Mouse (Mus musculus) E14TG2a.4 (cell line): ENCODE measurements around the gene Gm20605.

Experiments
- H3K27me3 ChIP-seq: 2 replicates; pipeline ENCODE4 v1.6.1; 2014; ENCODE audit warnings: low read length, control low read depth; ENCODE audit not compliant: insufficient read depth
- H3K36me3 ChIP-seq: 2 replicates; pipeline ENCODE4 v1.6.1; 2014; ENCODE audit warnings: low read length, control low read depth; ENCODE audit not compliant: insufficient read depth
- H3K4me1 ChIP-seq: replicated peaks from 2 replicates; pipeline ENCODE4 v1.6.1; 2014; ENCODE audit warnings: low read depth, low read length, control low read depth
- H3K4me3 ChIP-seq: replicated peaks from 2 replicates; pipeline ENCODE4 v1.5.1; 2014; ENCODE audit warnings: mild to moderate bottlenecking, low read length
- H3K9me3 ChIP-seq: 2 replicates; pipeline ENCODE4 v1.6.1; 2014; ENCODE audit warnings: low read length, control low read depth
- CTCF ChIP-seq: conservative IDR thresholded peaks from 2 replicates; pipeline ENCODE4 v1.5.1; 2014; ENCODE audit warnings: low read length
- NANOG ChIP-seq: IDR thresholded peaks from 2 replicates; pipeline ENCODE4 v1.6.1; 2014; ENCODE audit warnings: borderline replicate concordance, low read length, mixed read lengths
- POU5F1 ChIP-seq: IDR thresholded peaks from 2 replicates; pipeline ENCODE4 v1.6.1; 2014; ENCODE audit warnings: low read length, borderline replicate concordance

Gm20605 gene

DNA sequence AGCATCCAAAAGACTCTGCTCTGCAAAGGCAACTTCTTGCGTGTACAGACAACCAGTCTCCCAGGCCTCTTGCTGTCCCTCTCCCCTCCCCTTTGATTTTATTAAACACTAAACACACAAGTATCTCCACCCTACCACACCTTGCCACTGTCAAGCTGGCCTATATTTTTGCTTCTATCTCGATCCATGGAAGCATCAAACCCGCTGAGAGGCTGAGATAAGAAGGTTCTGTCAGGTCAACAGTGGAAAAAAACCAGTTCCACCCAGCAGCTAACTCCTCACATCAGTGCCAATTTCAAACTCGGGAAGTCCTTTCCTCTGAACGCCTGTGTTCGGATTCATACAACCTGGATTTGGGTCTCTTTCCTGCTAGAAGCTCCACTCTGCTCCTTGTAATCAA lies 44.0 kb downstream of the Gm20605 start:
- no peak overlapping the region for H3K4me3 ChIP-seq
- peaks cover 46% of the 10 kb centered on the region for H3K4me1 ChIP-seq
- no peaks in the 10 kb centered on the region for H3K27me3 ChIP-seq
- TF ChIP-seq POU5F1: no peak
- TF ChIP-seq NANOG: no peak
- TF ChIP-seq CTCF: no peak
- no peaks in the 10 kb centered on the region for H3K9me3 ChIP-seq
- H3K36me3 ChIP-seq: peaks cover 44% of the 10 kb centered on the region

DNA sequence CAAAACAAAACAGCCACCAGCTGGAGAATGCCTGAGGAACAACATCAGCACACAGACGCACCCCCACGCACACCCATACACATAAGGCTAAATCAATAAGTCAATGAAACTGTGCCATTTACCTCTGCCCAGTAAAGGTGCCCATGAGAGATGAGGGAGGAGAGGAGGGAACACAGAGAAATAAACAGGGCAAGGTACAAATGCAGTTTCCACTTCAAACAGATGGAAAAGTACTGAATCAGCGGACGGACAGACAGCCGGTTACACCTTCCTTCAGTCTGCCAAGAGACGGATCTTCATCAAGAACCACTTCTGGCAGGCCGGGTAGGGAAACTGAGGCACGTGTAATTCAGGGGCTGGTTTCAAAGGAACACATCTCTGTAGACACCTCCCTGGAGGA lies 45.8 kb downstream of the Gm20605 start:
- H3K27me3 ChIP-seq: no peaks in the 10 kb centered on the region
- no peaks in the 10 kb centered on the region for H3K9me3 ChIP-seq
- TF ChIP-seq NANOG (no peak), POU5F1 (no peak), CTCF (no peak)
- H3K4me1 ChIP-seq: peaks cover 46% of the 10 kb centered on the region
- peaks cover 51% of the 10 kb centered on the region for H3K36me3 ChIP-seq
- no peak overlapping the region for H3K4me3 ChIP-seq

DNA sequence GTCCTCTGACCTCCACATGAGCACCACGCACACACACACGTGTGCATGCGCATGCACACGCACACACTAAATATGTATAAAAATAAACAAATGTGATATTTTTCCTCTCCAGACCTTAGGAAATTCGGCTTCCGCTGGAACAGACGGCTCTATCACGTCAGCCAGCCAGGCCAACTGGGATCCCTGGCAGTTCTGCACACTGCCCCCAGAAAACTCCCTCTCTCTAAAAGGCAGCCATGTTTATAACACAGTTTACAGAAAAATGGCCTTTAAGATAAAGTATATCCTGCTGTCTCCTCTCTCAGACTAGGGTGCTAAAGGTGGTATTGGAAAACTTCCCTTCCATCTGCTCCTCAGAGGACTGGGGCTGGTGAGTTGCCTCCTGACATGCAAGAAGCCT lies 48.9 kb downstream of the Gm20605 start:
- no peaks in the 10 kb centered on the region for H3K27me3 ChIP-seq
- no peak for TF ChIP-seq POU5F1
- TF ChIP-seq CTCF: no peak
- no peak for TF ChIP-seq NANOG
- H3K36me3 ChIP-seq: peaks cover 61% of the 10 kb centered on the region
- H3K9me3 ChIP-seq: no peaks in the 10 kb centered on the region
- no peak overlapping the region for H3K4me3 ChIP-seq
- peaks cover 37% of the 10 kb centered on the region for H3K4me1 ChIP-seq

DNA sequence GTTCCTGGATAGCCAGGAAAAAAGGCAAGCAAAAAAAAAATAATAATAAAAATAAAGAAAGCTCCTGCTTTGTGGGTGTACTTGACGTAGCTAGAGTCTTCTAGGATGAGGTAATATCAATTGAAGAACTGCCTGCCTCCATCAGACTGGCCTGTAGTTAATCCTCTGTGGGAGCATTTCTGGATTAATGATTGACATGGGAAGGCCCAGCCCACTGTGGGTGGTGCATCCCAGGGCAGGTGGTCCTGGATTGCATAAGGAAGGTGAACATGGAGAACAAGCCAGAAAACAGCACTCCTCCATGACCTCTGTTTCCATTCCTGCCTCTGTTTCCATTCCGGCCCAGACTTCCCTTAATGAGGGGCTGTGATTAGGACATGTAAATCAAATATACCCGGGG lies 49.8 kb downstream of the Gm20605 start:
- Histone ChIP-seq H3K4me3 (no peak overlapping the region), H3K4me1 (peaks cover 41% of the 10 kb centered on the region), H3K9me3 (no peaks in the 10 kb centered on the region), H3K27me3 (peaks cover 9% of the 10 kb centered on the region; the same call in 1 of the 2 replicates), H3K36me3 (peaks cover 60% of the 10 kb centered on the region)
- TF ChIP-seq NANOG: no peak
- TF ChIP-seq POU5F1: no peak
- no peak for TF ChIP-seq CTCF

DNA sequence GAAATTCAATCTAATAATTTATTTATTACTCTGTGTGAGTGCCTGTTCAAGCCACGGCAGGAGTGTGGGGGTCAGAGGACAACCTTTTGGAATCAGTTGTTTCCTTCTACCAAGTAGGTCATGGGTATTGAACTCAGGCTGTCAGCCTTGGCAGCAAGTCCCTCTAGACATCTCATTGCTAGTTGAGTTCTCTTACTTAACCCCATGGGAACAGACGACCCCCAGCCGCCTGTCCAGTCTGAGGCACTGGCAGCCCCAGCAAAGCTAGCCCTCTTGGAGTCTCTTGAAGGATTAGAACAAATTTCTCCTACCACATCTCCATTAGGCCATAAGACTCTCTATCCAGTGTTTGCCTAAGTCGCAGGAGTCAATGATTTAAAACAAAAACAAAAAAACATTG lies 50.8 kb downstream of the Gm20605 start:
- TF ChIP-seq POU5F1 (no peak), CTCF (no peak), NANOG (no peak)
- no peak overlapping the region for H3K4me3 ChIP-seq
- H3K36me3 ChIP-seq: peaks cover 50% of the 10 kb centered on the region
- H3K27me3 ChIP-seq: peaks cover 9% of the 10 kb centered on the region; the same call in 1 of the 2 replicates
- H3K4me1 ChIP-seq: peaks cover 41% of the 10 kb centered on the region
- H3K9me3 ChIP-seq: no peaks in the 10 kb centered on the region

DNA sequence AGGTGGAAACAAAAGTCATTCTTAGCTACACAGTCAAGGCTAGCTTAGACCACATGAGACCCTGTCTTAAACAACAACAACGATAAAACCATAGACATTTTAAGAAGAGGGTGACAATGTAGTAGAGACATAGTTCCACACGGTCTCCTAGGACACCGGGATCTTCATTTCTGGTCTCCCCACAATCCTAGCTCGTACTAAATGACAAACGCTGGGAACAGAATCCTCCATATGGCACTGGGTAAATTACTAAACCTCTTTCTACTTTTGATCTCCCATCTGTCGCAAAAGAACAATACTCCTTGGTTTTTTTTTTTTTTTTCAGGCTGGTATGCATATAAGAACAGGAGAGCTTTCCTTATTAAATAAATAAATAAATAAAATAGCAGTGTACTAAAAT lies 53.6 kb downstream of the Gm20605 start:
- Histone ChIP-seq H3K36me3 (peaks cover 28% of the 10 kb centered on the region), H3K4me1 (peaks cover 51% of the 10 kb centered on the region), H3K27me3 (peaks cover 18% of the 10 kb centered on the region), H3K9me3 (no peaks in the 10 kb centered on the region), H3K4me3 (no peak overlapping the region)
- TF ChIP-seq POU5F1 (no peak), NANOG (no peak), CTCF (no peak)

DNA sequence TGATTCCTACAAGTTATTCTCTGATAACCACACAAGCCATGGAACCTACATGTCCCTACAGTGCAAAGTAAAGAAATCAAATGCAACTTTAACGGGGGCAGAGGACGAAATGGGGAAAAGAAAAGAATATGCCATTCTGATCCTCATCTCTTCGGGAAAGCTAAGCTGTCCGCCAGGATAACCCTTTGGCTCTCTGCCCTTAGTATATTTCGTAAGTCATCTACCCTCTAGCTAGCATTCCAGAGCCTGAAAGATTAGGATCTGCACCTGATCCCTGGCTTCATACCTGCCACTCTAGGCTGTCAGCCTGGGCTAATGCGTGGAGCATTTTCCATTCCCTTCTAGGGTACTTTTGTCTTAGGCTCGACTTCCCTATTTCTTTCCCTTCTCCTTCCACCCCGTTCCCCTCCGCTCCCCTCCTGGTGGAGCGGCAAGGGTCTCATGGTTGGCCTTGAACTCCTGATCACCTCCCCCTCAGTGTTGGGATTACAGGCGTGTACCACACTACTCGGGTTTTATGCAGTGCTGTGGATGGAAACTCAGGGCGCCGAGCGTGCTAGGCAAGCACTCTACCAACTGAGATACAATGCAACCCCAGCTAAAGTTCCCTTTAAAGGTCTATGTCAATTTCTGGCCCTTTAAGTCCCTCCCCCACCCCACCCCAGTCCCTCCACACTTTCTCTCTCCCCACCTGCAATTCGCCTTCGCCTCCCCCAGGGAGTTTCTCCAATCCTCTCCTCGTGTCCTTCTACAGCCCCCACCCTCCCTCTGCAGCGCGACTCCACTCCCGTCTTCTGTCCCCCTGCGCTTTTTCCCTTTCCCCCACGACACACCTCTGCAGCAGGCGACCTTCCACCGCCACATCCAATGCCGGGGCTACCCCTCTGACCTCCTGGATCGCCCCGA lies 54.7 kb downstream of the Gm20605 start:
- peak overlapping the region; percentile 89 for H3K4me3 ChIP-seq
- TF ChIP-seq POU5F1: no peak
- TF ChIP-seq NANOG: no peak
- no peak for TF ChIP-seq CTCF
- peaks cover 18% of the 10 kb centered on the region for H3K27me3 ChIP-seq
- H3K9me3 ChIP-seq: no peaks in the 10 kb centered on the region
- H3K4me1 ChIP-seq: peaks cover 51% of the 10 kb centered on the region
- H3K36me3 ChIP-seq: peaks cover 21% of the 10 kb centered on the region

DNA sequence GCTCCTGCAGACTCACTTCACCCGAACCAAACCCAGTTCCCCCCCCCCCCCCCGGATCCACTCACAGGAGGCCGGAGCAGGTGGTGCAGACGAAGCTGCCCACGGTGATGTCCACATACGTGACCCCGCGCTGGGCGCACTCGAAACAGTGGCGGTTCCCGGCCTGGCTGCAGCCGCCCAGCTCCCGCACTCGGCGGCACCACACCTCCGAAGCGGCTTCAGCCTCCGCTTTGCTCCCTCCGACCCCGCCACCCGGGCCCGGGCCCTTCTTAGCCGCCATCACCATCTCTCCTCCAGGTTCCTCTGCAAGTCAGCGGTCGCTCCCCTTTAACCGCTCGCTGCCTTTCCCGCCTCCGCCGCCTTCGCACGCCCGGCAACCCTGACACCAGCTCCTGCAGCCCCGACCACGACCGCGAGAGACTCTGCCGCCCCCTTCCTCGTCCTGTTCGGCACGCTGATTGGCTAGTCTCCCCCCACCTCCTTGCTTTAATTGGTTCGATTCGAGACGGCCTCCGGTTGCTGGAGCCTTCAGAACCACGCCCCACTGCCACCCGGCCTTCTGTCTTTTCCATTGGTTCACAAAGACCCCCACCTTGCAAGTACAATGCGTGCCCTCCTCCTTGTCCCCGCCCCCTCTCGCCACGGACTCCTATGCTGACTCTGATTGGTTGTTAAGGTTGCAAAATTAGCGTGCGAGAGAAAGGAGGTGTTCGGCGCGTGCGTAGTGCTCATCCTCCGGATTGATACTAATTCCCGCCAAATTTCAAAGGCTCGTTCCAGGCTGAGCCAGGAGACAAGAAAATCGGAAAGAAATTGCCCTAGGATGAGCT lies 55.5 kb downstream of the Gm20605 start, which contains the start of gene Agfg2:
Agfg2 (minus strand) TSS at position 433 of the 830 bp plus-strand sequence.
- peak within 1 kb of the TSS; percentile 89 for H3K4me3 ChIP-seq
- H3K9me3 ChIP-seq: no peaks in the 10 kb centered on the region
- H3K4me1 ChIP-seq: peaks cover 43% of the 10 kb centered on the region
- peaks cover 18% of the 10 kb centered on the region for H3K27me3 ChIP-seq
- TF ChIP-seq POU5F1: no peak
- TF ChIP-seq CTCF: no peak
- no peak for TF ChIP-seq NANOG
- H3K36me3 ChIP-seq: peaks cover 20% of the 10 kb centered on the region
